Mouse (Mus musculus): Measurements from ENCODE around the gene Auts2. TPM values are rescaled to one million over a fixed set of nuclear protein-coding genes. Genes with fewer than 3 reads are reported as not detected.

Gene Auts2
- polyA plus RNA-seq, 1 experiment from 2014 or later = 75.0 TPM

DNA sequence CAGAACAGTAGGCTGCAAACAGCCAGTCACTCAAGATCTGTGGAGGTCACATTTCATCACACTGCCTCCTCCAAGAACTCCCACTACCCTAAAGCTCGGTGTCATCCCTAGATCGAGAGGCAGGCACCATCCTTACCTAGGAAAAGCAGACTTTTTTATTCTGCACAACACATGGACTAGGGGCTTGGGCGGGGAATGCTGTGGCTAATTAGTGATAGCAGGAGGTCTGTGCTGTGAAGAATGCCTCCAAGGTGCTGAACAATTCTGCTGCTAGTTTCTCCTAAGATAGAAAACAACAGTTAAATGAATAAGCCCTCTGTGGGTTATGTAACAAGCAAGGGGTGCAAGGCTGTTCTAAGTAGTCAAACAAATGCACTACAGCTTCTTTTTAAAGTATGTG lies 717.7 kb downstream of the Auts2 start:
- H3K36me3 ChIP-seq (ENCODE audit: control insufficient read depth, insufficient read depth, low read length) = no peaks in the 10 kb centered on the region
- peaks cover 19% of the 10 kb centered on the region for H3K4me1 ChIP-seq (ENCODE audit: control insufficient read depth, insufficient read depth, low read length)
- no peaks in the 10 kb centered on the region for H3K27me3 ChIP-seq (ENCODE audit: control insufficient read depth, insufficient read depth, low read length)
- DNase-seq = no peak
- no peak overlapping the region for H3K4me3 ChIP-seq (replicated peaks; ENCODE audit: low read depth, low read length)
- H3K27ac ChIP-seq (replicated peaks; ENCODE audit: low read depth, low read length) = 0 out of 2 replicates have a peak overlapping the region, but pooled peaks have one; percentile 9
- no peak for ATAC-seq (ENCODE audit: low FRiP score, low TSS enrichment)
- no peak overlapping the region for H3K9ac ChIP-seq (replicated peaks; ENCODE audit: low read length)
- no peaks in the 10 kb centered on the region for H3K9me3 ChIP-seq (ENCODE audit: control insufficient read depth, low read length)
- 17% methylated on average over 3 of the region's 3 CpGs for WGBS
- no peak overlapping the region for H3K4me2 ChIP-seq (ENCODE audit: low read length)

DNA sequence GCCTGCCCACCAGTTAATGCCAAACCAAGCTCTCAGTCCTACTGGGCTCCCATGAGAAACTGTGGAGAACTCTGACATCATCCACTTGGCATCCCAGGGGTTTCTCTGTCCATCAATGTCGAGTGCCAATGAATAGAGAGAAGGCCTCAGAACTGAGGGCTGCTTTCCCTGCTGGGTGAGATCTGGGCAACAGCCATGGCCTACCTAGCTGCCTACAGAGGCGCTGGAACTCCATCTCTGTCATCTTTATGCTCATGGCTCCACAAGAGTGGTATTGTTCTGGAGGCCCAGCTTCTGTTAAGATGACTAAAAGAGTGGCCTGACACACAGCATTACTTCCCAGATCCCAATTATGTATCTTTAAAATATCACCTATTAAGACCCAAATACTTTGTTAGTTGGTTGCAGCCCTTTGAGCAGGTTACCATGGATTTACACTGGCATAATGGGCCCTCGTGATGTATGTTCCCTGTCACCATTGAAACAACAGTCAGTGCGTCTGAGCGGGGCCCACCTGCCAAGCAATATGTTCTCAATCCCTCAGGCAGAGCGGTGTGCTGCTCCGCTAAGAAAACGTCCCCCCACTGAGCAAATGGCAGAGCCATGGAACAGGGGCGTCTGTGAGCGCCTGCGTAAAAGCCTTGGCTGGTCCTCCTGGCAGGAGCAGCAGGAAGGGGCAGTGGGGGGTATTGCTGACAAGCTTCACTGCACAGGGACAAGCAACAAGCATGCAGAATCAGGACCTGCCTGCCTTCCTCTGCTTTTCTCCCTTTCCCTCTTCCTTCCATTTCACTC lies 718.8 kb downstream of the Auts2 start:
- Histone ChIP-seq H3K4me1 (ENCODE audit: control insufficient read depth, insufficient read depth, low read length) (peaks cover 16% of the 10 kb centered on the region), H3K4me3 (replicated peaks; ENCODE audit: low read depth, low read length) (no peak overlapping the region), H3K9ac (replicated peaks; ENCODE audit: low read length) (no peak overlapping the region), H3K36me3 (ENCODE audit: control insufficient read depth, insufficient read depth, low read length) (no peaks in the 10 kb centered on the region), H3K9me3 (ENCODE audit: control insufficient read depth, low read length) (no peaks in the 10 kb centered on the region), H3K27me3 (ENCODE audit: control insufficient read depth, insufficient read depth, low read length) (no peaks in the 10 kb centered on the region), H3K4me2 (ENCODE audit: low read length) (no peak overlapping the region), H3K27ac (replicated peaks; ENCODE audit: low read depth, low read length) (peak overlapping the region; percentile 45; the same call in 1 of the 2 replicates)
- DNase-seq = peak; percentile 67
- WGBS = 7% methylated on average over 11 of the region's 11 CpGs
- peak; percentile 50; the same call in 1 of the 2 replicates for ATAC-seq (ENCODE audit: low FRiP score, low TSS enrichment)

DNA sequence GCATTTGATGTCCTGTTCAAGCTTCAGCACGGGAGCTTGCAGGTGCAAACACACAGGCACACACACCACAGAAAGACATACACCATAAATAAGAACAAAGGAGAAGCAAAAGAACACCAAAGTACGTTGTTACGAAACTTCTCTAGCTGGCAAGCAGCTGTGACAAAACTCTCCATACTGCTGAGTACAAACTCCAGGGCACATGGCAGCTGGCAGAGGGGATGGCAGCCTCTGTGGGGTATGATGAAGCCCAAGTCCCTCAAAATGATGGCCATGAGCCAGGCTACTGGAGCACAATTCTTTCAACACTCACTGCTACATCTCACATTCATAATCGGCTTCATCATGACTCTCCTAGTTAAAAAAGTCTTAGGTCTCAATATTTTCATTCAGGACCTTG lies 721.7 kb downstream of the Auts2 start:
- Histone ChIP-seq H3K9me3 (ENCODE audit: control insufficient read depth, low read length) (no peaks in the 10 kb centered on the region), H3K36me3 (ENCODE audit: control insufficient read depth, insufficient read depth, low read length) (no peaks in the 10 kb centered on the region), H3K9ac (replicated peaks; ENCODE audit: low read length) (no peak overlapping the region), H3K4me2 (ENCODE audit: low read length) (no peak overlapping the region), H3K4me1 (ENCODE audit: control insufficient read depth, insufficient read depth, low read length) (peaks cover 16% of the 10 kb centered on the region), H3K27me3 (ENCODE audit: control insufficient read depth, insufficient read depth, low read length) (no peaks in the 10 kb centered on the region), H3K27ac (replicated peaks; ENCODE audit: low read depth, low read length) (no peak overlapping the region), H3K4me3 (replicated peaks; ENCODE audit: low read depth, low read length) (no peak overlapping the region)
- no peak for ATAC-seq (ENCODE audit: low FRiP score, low TSS enrichment)
- 83% methylated on average over 4 of the region's 4 CpGs for WGBS
- no peak for DNase-seq

DNA sequence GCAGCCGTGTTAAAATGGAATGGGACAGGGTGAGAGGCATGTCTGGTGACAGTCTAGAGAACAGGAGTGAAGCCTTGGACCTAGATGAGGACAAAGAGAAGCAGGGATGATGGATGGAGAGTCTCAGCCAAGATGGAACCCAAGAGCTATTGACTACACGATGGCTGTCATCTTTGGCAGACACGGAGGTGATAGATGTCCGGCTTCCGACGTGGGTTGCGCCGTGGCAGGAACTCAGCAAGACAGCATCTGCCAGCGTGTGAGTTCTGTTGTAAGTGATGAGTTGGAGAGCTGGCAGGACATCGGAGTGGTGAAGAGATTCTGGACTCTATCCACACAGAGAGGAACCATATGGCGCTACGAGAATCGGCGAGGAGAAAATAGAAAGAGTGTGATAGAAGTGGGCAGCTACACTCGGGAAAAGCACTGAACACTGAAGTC lies 723.9 kb downstream of the Auts2 start:
- no peaks in the 10 kb centered on the region for H3K9me3 ChIP-seq (ENCODE audit: control insufficient read depth, low read length)
- no peaks in the 10 kb centered on the region for H3K36me3 ChIP-seq (ENCODE audit: control insufficient read depth, insufficient read depth, low read length)
- WGBS = 94% methylated on average over 15 of the region's 15 CpGs
- H3K27ac ChIP-seq (replicated peaks; ENCODE audit: low read depth, low read length) = no peak overlapping the region
- DNase-seq (no peak), ATAC-seq (ENCODE audit: low FRiP score, low TSS enrichment) (no peak)
- no peak overlapping the region for H3K9ac ChIP-seq (replicated peaks; ENCODE audit: low read length)
- no peak overlapping the region for H3K4me2 ChIP-seq (ENCODE audit: low read length)
- no peak overlapping the region for H3K4me3 ChIP-seq (replicated peaks; ENCODE audit: low read depth, low read length)
- no peaks in the 10 kb centered on the region for H3K27me3 ChIP-seq (ENCODE audit: control insufficient read depth, insufficient read depth, low read length)
- peaks cover 4% of the 10 kb centered on the region for H3K4me1 ChIP-seq (ENCODE audit: control insufficient read depth, insufficient read depth, low read length)

DNA sequence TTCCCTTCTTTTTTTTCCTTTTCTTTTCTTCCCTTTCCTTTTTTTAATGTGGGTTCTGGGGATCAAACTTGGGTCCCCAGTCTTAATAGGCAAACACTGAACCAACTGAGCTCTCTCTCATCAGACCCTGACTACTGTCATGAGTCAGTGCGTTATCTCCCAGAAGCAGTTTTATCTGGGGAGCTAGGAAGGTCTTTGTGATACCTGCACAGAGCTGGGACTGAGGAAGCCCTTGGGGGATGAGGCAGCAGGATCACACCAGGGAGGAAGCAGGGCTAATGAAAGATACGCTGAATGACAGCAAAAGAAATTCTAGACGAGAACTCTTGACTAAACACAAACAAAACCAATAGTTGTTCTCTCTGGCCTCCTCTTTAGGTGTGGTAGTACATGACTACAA lies 727.6 kb downstream of the Auts2 start:
- no peak for DNase-seq
- Histone ChIP-seq H3K9ac (replicated peaks; ENCODE audit: low read length) (no peak overlapping the region), H3K4me1 (ENCODE audit: control insufficient read depth, insufficient read depth, low read length) (0 out of 2 replicates have a peak, but pooled peaks cover 7% of the 10 kb centered on the region), H3K4me3 (replicated peaks; ENCODE audit: low read depth, low read length) (no peak overlapping the region), H3K9me3 (ENCODE audit: control insufficient read depth, low read length) (no peaks in the 10 kb centered on the region), H3K27me3 (ENCODE audit: control insufficient read depth, insufficient read depth, low read length) (no peaks in the 10 kb centered on the region), H3K4me2 (ENCODE audit: low read length) (no peak overlapping the region), H3K27ac (replicated peaks; ENCODE audit: low read depth, low read length) (no peak overlapping the region), H3K36me3 (ENCODE audit: control insufficient read depth, insufficient read depth, low read length) (no peaks in the 10 kb centered on the region)
- WGBS = 78% methylated on average over 3 of the region's 3 CpGs
- no peak for ATAC-seq (ENCODE audit: low FRiP score, low TSS enrichment)

DNA sequence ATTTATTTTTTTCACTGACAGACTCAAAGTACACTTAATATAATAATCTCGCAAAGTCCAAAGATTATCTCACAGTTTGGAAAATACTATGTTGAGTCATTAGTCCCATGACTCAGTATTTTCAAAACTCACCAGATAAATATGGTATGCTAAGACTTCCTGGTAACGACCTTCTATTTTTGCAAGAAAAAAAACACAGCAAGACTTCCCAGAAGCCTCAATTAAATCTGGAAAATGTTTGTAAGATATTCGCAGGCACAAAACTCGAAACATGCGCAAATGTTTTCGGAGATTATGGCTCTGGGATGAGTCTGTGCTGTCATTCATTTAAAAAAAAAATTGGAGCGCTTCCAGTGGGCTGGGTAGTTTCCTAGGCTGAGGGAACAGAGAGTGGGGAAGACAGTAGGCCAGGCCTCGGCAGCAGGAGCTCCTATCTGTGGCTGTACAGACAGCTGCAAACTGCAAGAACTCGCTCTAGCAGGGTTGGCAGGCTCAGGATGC lies 728.6 kb downstream of the Auts2 start:
- Histone ChIP-seq H3K9ac (replicated peaks; ENCODE audit: low read length) (no peak overlapping the region), H3K4me1 (ENCODE audit: control insufficient read depth, insufficient read depth, low read length) (0 out of 2 replicates have a peak, but pooled peaks cover 7% of the 10 kb centered on the region), H3K9me3 (ENCODE audit: control insufficient read depth, low read length) (no peaks in the 10 kb centered on the region), H3K4me2 (ENCODE audit: low read length) (no peak overlapping the region), H3K4me3 (replicated peaks; ENCODE audit: low read depth, low read length) (no peak overlapping the region), H3K27ac (replicated peaks; ENCODE audit: low read depth, low read length) (no peak overlapping the region), H3K27me3 (ENCODE audit: control insufficient read depth, insufficient read depth, low read length) (no peaks in the 10 kb centered on the region), H3K36me3 (ENCODE audit: control insufficient read depth, insufficient read depth, low read length) (no peaks in the 10 kb centered on the region)
- no peak for DNase-seq
- ATAC-seq (ENCODE audit: low FRiP score, low TSS enrichment) = no peak
- WGBS = 75% methylated on average over 9 of the region's 9 CpGs

DNA sequence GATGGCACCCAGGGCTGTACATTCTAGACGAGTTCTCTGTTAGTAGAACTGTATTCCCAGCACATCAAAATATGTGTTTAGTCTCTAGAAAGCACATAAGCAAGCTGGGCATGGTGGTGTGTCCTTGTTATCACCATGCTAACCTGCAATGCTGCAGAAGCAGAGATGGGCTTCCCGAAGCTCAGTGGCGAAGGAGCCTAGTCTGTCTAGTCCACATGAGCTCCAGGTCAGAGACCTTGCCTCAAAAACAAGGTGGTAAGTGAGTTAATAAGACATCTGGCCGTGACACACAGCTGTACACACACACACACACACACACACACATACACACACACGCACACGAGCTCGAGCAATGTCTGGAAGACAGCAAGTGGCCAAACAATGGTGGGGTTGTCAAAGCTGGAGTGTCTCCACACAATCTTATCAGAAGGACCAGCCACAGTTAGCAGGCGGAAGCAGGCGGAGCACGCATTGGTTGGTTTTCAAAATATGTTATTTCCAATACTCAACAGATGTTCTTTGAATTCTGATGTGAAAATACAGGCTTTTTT lies 729.1 kb downstream of the Auts2 start:
- no peak overlapping the region for H3K27ac ChIP-seq (replicated peaks; ENCODE audit: low read depth, low read length)
- no peaks in the 10 kb centered on the region for H3K9me3 ChIP-seq (ENCODE audit: control insufficient read depth, low read length)
- no peak for ATAC-seq (ENCODE audit: low FRiP score, low TSS enrichment)
- 81% methylated on average over 10 of the region's 10 CpGs for WGBS
- H3K27me3 ChIP-seq (ENCODE audit: control insufficient read depth, insufficient read depth, low read length) = no peaks in the 10 kb centered on the region
- no peak for DNase-seq
- no peaks in the 10 kb centered on the region for H3K36me3 ChIP-seq (ENCODE audit: control insufficient read depth, insufficient read depth, low read length)
- H3K4me1 ChIP-seq (ENCODE audit: control insufficient read depth, insufficient read depth, low read length) = 0 out of 2 replicates have a peak, but pooled peaks cover 7% of the 10 kb centered on the region
- no peak overlapping the region for H3K9ac ChIP-seq (replicated peaks; ENCODE audit: low read length)
- H3K4me2 ChIP-seq (ENCODE audit: low read length) = no peak overlapping the region
- H3K4me3 ChIP-seq (replicated peaks; ENCODE audit: low read depth, low read length) = no peak overlapping the region

DNA sequence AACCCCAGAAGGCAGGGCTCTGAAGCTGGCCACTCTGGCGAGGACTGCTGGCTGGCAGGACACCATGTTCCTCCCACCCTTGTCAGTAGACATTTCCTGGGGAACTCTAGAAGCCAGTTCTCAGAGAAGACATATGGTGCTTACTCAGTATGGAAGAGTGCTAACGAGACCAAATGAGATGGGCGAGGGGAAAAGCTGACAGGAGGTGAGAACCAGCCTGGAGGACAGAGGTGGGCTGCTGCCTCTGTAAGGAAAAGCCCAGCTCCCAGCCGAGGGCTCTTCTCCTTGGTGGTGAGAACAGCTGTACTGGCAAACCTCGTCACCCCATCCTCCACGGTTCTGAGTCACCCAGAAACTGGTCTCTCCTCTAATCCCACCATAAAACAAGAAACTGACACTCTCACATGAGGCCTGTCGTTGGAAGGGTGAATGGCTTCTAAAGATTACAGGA lies 729.8 kb downstream of the Auts2 start:
- no peak overlapping the region for H3K27ac ChIP-seq (replicated peaks; ENCODE audit: low read depth, low read length)
- no peak overlapping the region for H3K9ac ChIP-seq (replicated peaks; ENCODE audit: low read length)
- WGBS = 75% methylated on average over 7 of the region's 7 CpGs
- H3K4me2 ChIP-seq (ENCODE audit: low read length) = no peak overlapping the region
- no peak overlapping the region for H3K4me3 ChIP-seq (replicated peaks; ENCODE audit: low read depth, low read length)
- H3K4me1 ChIP-seq (ENCODE audit: control insufficient read depth, insufficient read depth, low read length) = 0 out of 2 replicates have a peak, but pooled peaks cover 7% of the 10 kb centered on the region
- H3K36me3 ChIP-seq (ENCODE audit: control insufficient read depth, insufficient read depth, low read length) = no peaks in the 10 kb centered on the region
- ATAC-seq (ENCODE audit: low FRiP score, low TSS enrichment) (no peak), DNase-seq (no peak)
- no peaks in the 10 kb centered on the region for H3K27me3 ChIP-seq (ENCODE audit: control insufficient read depth, insufficient read depth, low read length)
- H3K9me3 ChIP-seq (ENCODE audit: control insufficient read depth, low read length) = no peaks in the 10 kb centered on the region
